Mouse (Mus musculus): ENCODE data around the gene Ddx50. TPM values are rescaled to one million over a fixed set of nuclear protein-coding genes. Genes with fewer than 3 reads are reported as not detected.
A peak's percentile ranks its signal among the peaks of the same experiment; 100 is the strongest.
"Not testable (repeated sequence)": the region's sequence is repeated elsewhere in the genome, so short reads cannot be mapped to it uniquely, and the experiment has no call there.

Gene Ddx50
- total and polyA plus RNA-seq, 3 experiments = 35.4 to 67.5 (median 58.0) TPM

DNA sequence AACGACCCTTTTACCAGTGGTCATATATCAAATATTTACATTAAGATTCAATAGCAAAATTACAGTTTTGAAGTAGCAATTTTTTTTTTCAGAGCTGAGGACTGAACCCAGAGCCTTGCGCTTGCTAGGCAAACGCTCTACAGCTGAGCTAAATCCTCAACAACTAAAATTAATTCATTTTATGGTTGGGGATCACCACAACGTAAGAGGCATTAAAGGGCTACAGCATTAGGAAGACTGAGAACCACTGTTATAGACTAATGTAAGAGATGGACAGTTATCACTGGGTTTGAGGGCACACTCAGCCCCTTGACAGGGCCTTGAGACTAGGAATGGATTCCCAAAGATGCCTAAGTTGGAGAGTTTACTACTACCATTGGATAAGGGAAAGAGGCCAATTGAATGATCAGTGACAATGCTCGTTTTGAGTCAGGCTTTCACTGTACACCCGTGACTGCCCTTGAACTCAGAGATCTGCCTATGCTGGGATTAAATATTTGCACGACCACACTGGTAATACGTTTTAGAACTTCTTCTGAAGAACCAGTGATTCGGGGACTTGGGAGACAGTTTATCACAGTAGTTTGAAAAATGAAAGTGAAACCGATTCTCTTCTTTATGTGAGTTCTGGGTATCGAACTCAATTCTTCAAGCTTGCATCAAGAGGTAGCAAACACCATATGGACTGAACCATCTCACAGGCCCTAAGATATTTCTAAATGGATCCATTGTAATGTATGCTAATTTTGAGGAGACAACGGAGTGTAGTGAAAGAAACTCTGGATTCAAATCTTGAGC is 47.6 kb downstream of the Ddx50 start:
- TF ChIP-seq TAL1 (conservative IDR thresholded peaks at IDR 0.05; ENCODE audit: low read depth, low read length) (no peak), POLR2AphosphoS5 (IDR thresholded peaks at IDR 0.05; ENCODE audit: insufficient replicate concordance, low read depth, low read length) (no peak), CTCF (IDR thresholded peaks at IDR 0.05; ENCODE audit: low read depth, low read length) (no peak), GATA2 (IDR thresholded peaks at IDR 0.05; ENCODE audit: borderline replicate concordance, low read depth, low read length) (no peak), GATA1 (IDR thresholded peaks at IDR 0.05; ENCODE audit: borderline replicate concordance, low read length) (no peak)
- H3K9me3 ChIP-seq (replicated peaks) = no peaks in the 10 kb centered on the region
- peaks cover 9% of the 10 kb centered on the region for H3K4me1 ChIP-seq (ENCODE audit: insufficient read depth, low read depth, low read length)
- H3K36me3 ChIP-seq (replicated peaks) = peaks cover 8% of the 10 kb centered on the region
- H3K4me3 ChIP-seq (ENCODE audit: low read depth, low read length) = no peak overlapping the region
- no peaks in the 10 kb centered on the region for H3K27me3 ChIP-seq (ENCODE audit: insufficient read depth, low read length)
- DNase-seq (ENCODE audit: low spot score) (no peak), ATAC-seq (ENCODE audit: extremely low read depth, insufficient number of reproducible peaks, low FRiP score, poor library complexity, severe bottlenecking) (no peak)

- H3K36me3 ChIP-seq (replicated peaks) = peaks cover 16% of the 10 kb centered on the region
- peak; percentile 97 for ATAC-seq (ENCODE audit: extremely low read depth, insufficient number of reproducible peaks, low FRiP score, poor library complexity, severe bottlenecking)
- H3K9me3 ChIP-seq (replicated peaks) = no peaks in the 10 kb centered on the region
- TF ChIP-seq GATA2 (IDR thresholded peaks at IDR 0.05; ENCODE audit: borderline replicate concordance, low read depth, low read length) (no peak), GATA1 (IDR thresholded peaks at IDR 0.05; ENCODE audit: borderline replicate concordance, low read length) (no peak), CTCF (IDR thresholded peaks at IDR 0.05; ENCODE audit: low read depth, low read length) (no peak), POLR2AphosphoS5 (IDR thresholded peaks at IDR 0.05; ENCODE audit: insufficient replicate concordance, low read depth, low read length) (no peak), TAL1 (conservative IDR thresholded peaks at IDR 0.05; ENCODE audit: low read depth, low read length) (no peak)
- no peaks in the 10 kb centered on the region for H3K27me3 ChIP-seq (ENCODE audit: insufficient read depth, low read length)
- H3K4me1 ChIP-seq (ENCODE audit: insufficient read depth, low read depth, low read length) = peaks cover 17% of the 10 kb centered on the region
- peak within 1 kb of the TSS; percentile 81 for H3K4me3 ChIP-seq (ENCODE audit: low read depth, low read length)
- DNase-seq (ENCODE audit: low spot score) = peak; percentile 53
Observed at GRCm38 (mm10) chr10:62602177-62603040, 48.6 kb downstream of the Ddx50 start, which contains the start of gene Ddx21. Ddx21 (minus strand) TSS chr10:62602281.

DNA sequence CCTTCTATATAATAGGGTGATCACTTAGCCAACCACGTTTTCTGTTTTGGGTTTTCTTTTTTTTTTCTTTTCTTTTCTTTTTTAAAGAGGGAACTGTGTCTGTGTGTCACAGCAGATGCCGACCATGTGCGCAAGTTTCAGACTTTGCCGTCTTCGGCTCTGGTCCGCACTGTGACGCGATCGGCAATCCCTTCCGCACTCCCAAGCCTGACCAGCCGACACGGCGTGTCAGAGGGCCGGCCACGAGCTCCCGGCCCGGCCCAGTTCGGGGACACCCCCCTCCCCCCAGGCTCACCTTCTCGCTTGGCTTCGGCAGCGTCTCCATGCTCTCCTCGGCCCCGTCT is 49.2 kb downstream of the Ddx50 start:
- H3K4me3 ChIP-seq (ENCODE audit: low read depth, low read length) = peak overlapping the region; percentile 81
- DNase-seq (ENCODE audit: low spot score) = no peak
- H3K36me3 ChIP-seq (replicated peaks) = peaks cover 22% of the 10 kb centered on the region
- no peaks in the 10 kb centered on the region for H3K9me3 ChIP-seq (replicated peaks)
- no peak for TF ChIP-seq CTCF (IDR thresholded peaks at IDR 0.05; ENCODE audit: low read depth, low read length)
- no peak for TF ChIP-seq GATA2 (IDR thresholded peaks at IDR 0.05; ENCODE audit: borderline replicate concordance, low read depth, low read length)
- no peak for TF ChIP-seq TAL1 (conservative IDR thresholded peaks at IDR 0.05; ENCODE audit: low read depth, low read length)
- TF ChIP-seq GATA1 (IDR thresholded peaks at IDR 0.05; ENCODE audit: borderline replicate concordance, low read length) = no peak
- TF ChIP-seq POLR2AphosphoS5 (IDR thresholded peaks at IDR 0.05; ENCODE audit: insufficient replicate concordance, low read depth, low read length) = no peak
- peaks cover 17% of the 10 kb centered on the region for H3K4me1 ChIP-seq (ENCODE audit: insufficient read depth, low read depth, low read length)
- ATAC-seq (ENCODE audit: extremely low read depth, insufficient number of reproducible peaks, low FRiP score, poor library complexity, severe bottlenecking) = no peak
- no peaks in the 10 kb centered on the region for H3K27me3 ChIP-seq (ENCODE audit: insufficient read depth, low read length)

GRCm38 (mm10) chr10:62601053-62601791 is 49.8 kb downstream of the Ddx50 start:
- Histone ChIP-seq H3K27me3 (ENCODE audit: insufficient read depth, low read length) (no peaks in the 10 kb centered on the region), H3K36me3 (replicated peaks) (peaks cover 24% of the 10 kb centered on the region), H3K4me1 (ENCODE audit: insufficient read depth, low read depth, low read length) (peaks cover 19% of the 10 kb centered on the region), H3K9me3 (replicated peaks) (no peaks in the 10 kb centered on the region), H3K4me3 (ENCODE audit: low read depth, low read length) (peak overlapping the region; percentile 81)
- no peak for DNase-seq (ENCODE audit: low spot score)
- ATAC-seq (ENCODE audit: extremely low read depth, insufficient number of reproducible peaks, low FRiP score, poor library complexity, severe bottlenecking) = no peak
- no peak for TF ChIP-seq TAL1 (conservative IDR thresholded peaks at IDR 0.05; ENCODE audit: low read depth, low read length)
- no peak for TF ChIP-seq GATA2 (IDR thresholded peaks at IDR 0.05; ENCODE audit: borderline replicate concordance, low read depth, low read length)
- TF ChIP-seq GATA1 (IDR thresholded peaks at IDR 0.05; ENCODE audit: borderline replicate concordance, low read length) = no peak
- TF ChIP-seq CTCF (IDR thresholded peaks at IDR 0.05; ENCODE audit: low read depth, low read length) = no peak
- no peak for TF ChIP-seq POLR2AphosphoS5 (IDR thresholded peaks at IDR 0.05; ENCODE audit: insufficient replicate concordance, low read depth, low read length)

DNA sequence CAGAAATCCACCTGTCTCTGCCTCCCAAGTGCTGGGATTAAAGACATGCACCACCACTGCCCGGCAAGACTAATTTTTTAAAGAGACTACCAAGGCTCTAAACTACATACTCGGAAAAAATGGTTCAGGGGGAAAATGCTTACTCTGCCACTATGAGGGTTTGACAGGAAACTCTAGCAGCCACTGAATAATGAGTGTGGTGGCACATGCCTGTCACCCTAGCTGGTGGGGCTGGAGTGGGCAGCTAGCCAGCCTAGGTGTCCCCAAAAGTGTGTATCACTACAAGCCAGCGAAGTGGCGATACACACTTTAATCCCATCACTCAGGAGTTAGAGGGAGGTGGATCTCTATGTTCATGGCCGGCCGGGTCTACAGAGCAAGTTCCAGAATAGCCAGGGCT is 51.0 kb downstream of the Ddx50 start:
- Histone ChIP-seq H3K4me1 (ENCODE audit: insufficient read depth, low read depth, low read length) (peaks cover 21% of the 10 kb centered on the region), H3K4me3 (ENCODE audit: low read depth, low read length) (peak overlapping the region; percentile 67), H3K27me3 (ENCODE audit: insufficient read depth, low read length) (no peaks in the 10 kb centered on the region), H3K9me3 (replicated peaks) (no peaks in the 10 kb centered on the region), H3K36me3 (replicated peaks) (peaks cover 35% of the 10 kb centered on the region)
- no peak for DNase-seq (ENCODE audit: low spot score)
- no peak for TF ChIP-seq POLR2AphosphoS5 (IDR thresholded peaks at IDR 0.05; ENCODE audit: insufficient replicate concordance, low read depth, low read length)
- TF ChIP-seq GATA1 (IDR thresholded peaks at IDR 0.05; ENCODE audit: borderline replicate concordance, low read length) = no peak
- no peak for TF ChIP-seq TAL1 (conservative IDR thresholded peaks at IDR 0.05; ENCODE audit: low read depth, low read length)
- no peak for TF ChIP-seq CTCF (IDR thresholded peaks at IDR 0.05; ENCODE audit: low read depth, low read length)
- TF ChIP-seq GATA2 (IDR thresholded peaks at IDR 0.05; ENCODE audit: borderline replicate concordance, low read depth, low read length) = no peak
- ATAC-seq (ENCODE audit: extremely low read depth, insufficient number of reproducible peaks, low FRiP score, poor library complexity, severe bottlenecking) = no peak

- not testable (repeated sequence) for H3K9me3 ChIP-seq (replicated peaks); H3K4me3 ChIP-seq (ENCODE audit: low read depth, low read length); ATAC-seq (ENCODE audit: extremely low read depth, insufficient number of reproducible peaks, low FRiP score, poor library complexity, severe bottlenecking); DNase-seq (ENCODE audit: low spot score); H3K27me3 ChIP-seq (ENCODE audit: insufficient read depth, low read length)
- Histone ChIP-seq H3K36me3 (replicated peaks) (peaks cover 40% of the 10 kb centered on the region), H3K4me1 (ENCODE audit: insufficient read depth, low read depth, low read length) (peaks cover 22% of the 10 kb centered on the region)
Observed at GRCm38 (mm10) chr10:62599311-62599710, 51.7 kb downstream of the Ddx50 start.
